Mouse (Mus musculus): ENCODE data around the gene Msl1. TPM values are rescaled to one million over a fixed set of nuclear protein-coding genes. Genes with fewer than 3 reads are reported as not detected.
A peak's percentile ranks its signal among the peaks of the same experiment; 100 is the strongest.

The Msl1 gene
- polyA plus RNA-seq, 1 experiment: 40.5 TPM

DNA sequence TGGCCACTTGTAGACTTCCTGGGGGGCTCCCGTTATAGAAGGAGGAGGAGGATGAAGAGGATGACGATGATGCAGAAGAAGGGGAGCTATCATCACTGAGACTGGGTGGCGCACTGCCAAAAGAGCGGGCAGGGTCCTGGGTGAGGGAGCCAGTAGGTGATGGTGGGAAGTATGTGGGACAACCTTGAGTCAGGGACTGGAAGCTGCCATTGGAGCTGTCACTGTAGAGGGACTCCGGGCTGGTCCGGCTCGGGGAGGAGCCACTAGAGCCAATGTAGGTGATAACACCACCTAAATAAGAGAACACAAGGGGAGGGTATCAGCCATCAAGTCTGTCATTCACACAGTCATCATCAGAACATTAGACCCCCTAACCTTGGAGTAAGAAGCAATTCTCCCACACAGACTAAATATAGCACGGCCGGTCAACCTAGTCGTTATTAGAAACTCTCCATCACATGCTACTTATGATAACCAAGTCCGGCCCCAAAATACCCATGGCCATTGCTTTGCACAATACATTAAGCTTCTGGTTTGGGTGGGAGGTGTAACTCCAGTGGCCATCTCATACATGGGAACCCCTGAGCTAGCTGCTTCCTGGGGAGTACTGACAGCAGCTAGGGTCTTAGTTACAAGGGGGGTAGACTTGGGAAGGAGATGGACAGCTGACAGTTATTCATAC lies 23.3 kb upstream of the Msl1 start:
- Histone ChIP-seq H3ac (ENCODE audit: control insufficient read depth, insufficient read length, low read depth) (no peak overlapping the region), H3K36me3 (ENCODE audit: control insufficient read depth, insufficient read depth) (peaks cover 41% of the 10 kb centered on the region), H3K27me3 (ENCODE audit: control insufficient read depth, insufficient read depth, insufficient read length) (no peaks in the 10 kb centered on the region), H3K4me3 (ENCODE audit: insufficient read depth, poor library complexity, severe bottlenecking) (no peak overlapping the region), H3K79me2 (ENCODE audit: control insufficient read depth, insufficient read depth) (peaks cover 34% of the 10 kb centered on the region), H3K79me3 (ENCODE audit: low read depth) (peaks cover 12% of the 10 kb centered on the region)
- TF ChIP-seq USF1 (IDR thresholded peaks at IDR 0.05; ENCODE audit: low read depth) (no peak), MYOG (IDR thresholded peaks at IDR 0.05; ENCODE audit: control insufficient read depth, extremely low read depth, insufficient read length) (no peak), MYOD1 (IDR thresholded peaks at IDR 0.05; ENCODE audit: control insufficient read depth, insufficient read length, low read depth) (no peak), FOSL1 (IDR thresholded peaks at IDR 0.05; ENCODE audit: insufficient read depth, low read length, poor library complexity, severe bottlenecking) (no peak), CEBPB (IDR thresholded peaks at IDR 0.05; ENCODE audit: low read depth) (no peak), MAX (IDR thresholded peaks at IDR 0.05) (no peak), CTCF (IDR thresholded peaks at IDR 0.05; ENCODE audit: control insufficient read depth, insufficient read depth, insufficient read length) (no peak)

DNA sequence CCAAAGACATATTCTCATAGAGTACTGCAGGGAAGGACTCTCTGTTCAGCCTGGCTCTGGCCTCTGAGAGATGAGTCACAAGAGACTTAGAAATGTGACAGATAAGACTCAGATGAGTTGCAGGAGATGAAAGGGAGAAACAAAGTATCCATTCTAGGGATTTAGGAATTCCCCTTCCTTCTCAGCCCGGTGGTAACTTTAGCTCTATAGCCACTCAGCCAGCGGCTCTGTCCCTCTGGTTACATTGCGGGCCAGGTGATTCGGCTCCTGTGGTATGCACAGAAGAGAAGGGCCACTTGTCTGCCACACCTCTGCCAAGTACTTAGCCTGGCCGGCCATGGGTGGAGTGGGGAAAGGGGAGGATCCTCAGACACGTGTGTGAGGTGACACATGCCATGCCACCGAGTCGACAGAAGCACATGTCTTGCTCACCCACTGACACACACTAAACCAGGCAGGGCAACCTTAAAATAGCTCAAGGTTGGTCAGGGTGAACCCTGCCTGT lies 22.6 kb upstream of the Msl1 start:
- TF ChIP-seq USF1 (IDR thresholded peaks at IDR 0.05; ENCODE audit: low read depth) (peak; percentile 29), MAX (IDR thresholded peaks at IDR 0.05) (peak; percentile 99), CEBPB (IDR thresholded peaks at IDR 0.05; ENCODE audit: low read depth) (no peak), MYOD1 (IDR thresholded peaks at IDR 0.05; ENCODE audit: control insufficient read depth, insufficient read length, low read depth) (no peak), FOSL1 (IDR thresholded peaks at IDR 0.05; ENCODE audit: insufficient read depth, low read length, poor library complexity, severe bottlenecking) (no peak), CTCF (IDR thresholded peaks at IDR 0.05; ENCODE audit: control insufficient read depth, insufficient read depth, insufficient read length) (no peak), MYOG (IDR thresholded peaks at IDR 0.05; ENCODE audit: control insufficient read depth, extremely low read depth, insufficient read length) (no peak)
- Histone ChIP-seq H3K27me3 (ENCODE audit: control insufficient read depth, insufficient read depth, insufficient read length) (no peaks in the 10 kb centered on the region), H3K36me3 (ENCODE audit: control insufficient read depth, insufficient read depth) (peaks cover 41% of the 10 kb centered on the region), H3K79me2 (ENCODE audit: control insufficient read depth, insufficient read depth) (peaks cover 40% of the 10 kb centered on the region), H3K79me3 (ENCODE audit: low read depth) (peaks cover 12% of the 10 kb centered on the region), H3ac (ENCODE audit: control insufficient read depth, insufficient read length, low read depth) (no peak overlapping the region), H3K4me3 (ENCODE audit: insufficient read depth, poor library complexity, severe bottlenecking) (no peak overlapping the region)

DNA sequence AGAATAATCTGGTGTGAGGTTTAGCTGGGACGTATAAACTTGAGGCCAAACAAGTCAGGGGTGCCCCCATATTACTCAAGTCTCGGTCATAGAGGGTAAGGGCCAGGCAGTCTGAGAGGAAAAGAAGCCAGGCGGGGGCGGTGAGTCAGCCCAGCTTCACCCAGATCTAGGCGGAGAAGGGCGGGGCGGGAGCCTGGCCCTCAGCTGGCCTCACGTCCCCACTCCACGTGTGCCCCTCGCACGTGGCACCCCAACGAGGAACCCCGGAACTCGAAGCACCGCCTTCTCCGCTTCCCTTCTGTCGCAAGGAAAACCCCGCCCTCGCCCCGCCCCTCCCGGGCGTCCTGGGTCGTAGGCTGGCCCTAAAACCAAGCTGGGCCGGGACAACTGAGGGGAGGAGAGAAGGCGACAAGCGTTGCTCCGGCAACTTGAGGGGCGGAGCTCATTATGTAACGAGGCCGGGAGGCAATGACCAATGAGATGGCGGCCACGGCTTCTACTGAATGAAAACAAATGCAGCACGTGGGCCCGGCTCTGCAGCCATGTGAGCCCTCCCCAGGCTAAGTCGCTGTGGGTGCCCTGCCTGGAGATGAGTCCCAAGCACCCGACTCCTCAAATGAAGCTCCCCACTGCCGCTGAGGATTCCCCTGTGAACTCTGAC lies 21.6 kb upstream of the Msl1 start:
- H3K79me3 ChIP-seq (ENCODE audit: low read depth): peaks cover 12% of the 10 kb centered on the region
- TF ChIP-seq MYOG (IDR thresholded peaks at IDR 0.05; ENCODE audit: control insufficient read depth, extremely low read depth, insufficient read length): no peak
- TF ChIP-seq CTCF (IDR thresholded peaks at IDR 0.05; ENCODE audit: control insufficient read depth, insufficient read depth, insufficient read length): no peak
- TF ChIP-seq FOSL1 (IDR thresholded peaks at IDR 0.05; ENCODE audit: insufficient read depth, low read length, poor library complexity, severe bottlenecking): peak; percentile 49
- no peak for TF ChIP-seq CEBPB (IDR thresholded peaks at IDR 0.05; ENCODE audit: low read depth)
- no peak for TF ChIP-seq MYOD1 (IDR thresholded peaks at IDR 0.05; ENCODE audit: control insufficient read depth, insufficient read length, low read depth)
- peak; percentile 67 for TF ChIP-seq USF1 (IDR thresholded peaks at IDR 0.05; ENCODE audit: low read depth)
- peak; percentile 95 for TF ChIP-seq MAX (IDR thresholded peaks at IDR 0.05)

DNA sequence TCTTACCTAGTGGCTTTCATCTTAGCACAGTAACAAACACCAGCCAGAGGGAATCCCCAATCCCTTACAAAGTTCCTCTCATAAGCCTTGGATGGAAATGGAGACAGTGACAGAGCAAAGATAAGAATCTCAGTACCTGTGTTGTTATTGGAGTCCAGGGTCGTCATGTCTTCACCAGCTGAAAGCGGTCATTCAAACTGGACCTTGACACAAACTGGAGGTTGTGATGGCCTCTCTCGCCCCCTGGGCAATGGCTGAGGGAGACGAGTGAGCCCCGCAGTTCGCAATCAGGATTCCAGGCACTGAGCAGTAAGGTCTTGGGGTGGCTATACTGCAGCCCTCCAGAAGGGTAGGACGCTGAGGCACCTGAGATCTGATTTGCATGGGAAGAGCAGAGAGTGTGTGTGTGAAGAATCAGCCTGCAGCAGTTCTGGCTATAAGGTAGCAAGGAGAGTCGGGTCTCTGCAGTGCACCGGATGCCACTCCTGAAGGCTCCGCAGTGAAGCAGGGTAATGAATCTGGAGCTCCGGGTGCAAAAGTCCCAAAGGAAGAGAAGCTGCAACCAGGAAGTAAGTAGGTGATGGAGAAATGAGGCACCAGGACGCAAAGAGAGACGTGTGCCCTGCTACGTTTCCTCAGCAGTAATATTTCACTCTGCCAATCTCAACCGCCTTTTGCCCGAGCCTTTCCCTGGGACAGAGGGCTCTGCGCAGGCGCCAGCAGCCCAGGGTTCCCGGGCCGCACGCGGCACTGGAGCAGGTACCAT lies 20.6 kb upstream of the Msl1 start, which contains the start of gene Nr1d1:
Nr1d1 (minus strand) TSS at position 752 of the 766 bp plus-strand sequence.
- Histone ChIP-seq H3K4me3 (ENCODE audit: insufficient read depth, poor library complexity, severe bottlenecking) (peak within 1 kb of the TSS; percentile 62), H3K36me3 (ENCODE audit: control insufficient read depth, insufficient read depth) (peaks cover 23% of the 10 kb centered on the region), H3K79me3 (ENCODE audit: low read depth) (peaks cover 12% of the 10 kb centered on the region), H3K27me3 (ENCODE audit: control insufficient read depth, insufficient read depth, insufficient read length) (no peaks in the 10 kb centered on the region), H3ac (ENCODE audit: control insufficient read depth, insufficient read length, low read depth) (peak within 1 kb of the TSS; percentile 69), H3K79me2 (ENCODE audit: control insufficient read depth, insufficient read depth) (peaks cover 40% of the 10 kb centered on the region)
- TF ChIP-seq MAX (IDR thresholded peaks at IDR 0.05) (no peak), CTCF (IDR thresholded peaks at IDR 0.05; ENCODE audit: control insufficient read depth, insufficient read depth, insufficient read length) (no peak), USF1 (IDR thresholded peaks at IDR 0.05; ENCODE audit: low read depth) (peak; percentile 37), MYOD1 (IDR thresholded peaks at IDR 0.05; ENCODE audit: control insufficient read depth, insufficient read length, low read depth) (no peak)

More for the DNA sequence above, 21.6 kb upstream of the Msl1 start:
- peaks cover 32% of the 10 kb centered on the region for H3K36me3 ChIP-seq (ENCODE audit: control insufficient read depth, insufficient read depth)
- peaks cover 40% of the 10 kb centered on the region for H3K79me2 ChIP-seq (ENCODE audit: control insufficient read depth, insufficient read depth)
- H3K27me3 ChIP-seq (ENCODE audit: control insufficient read depth, insufficient read depth, insufficient read length): no peaks in the 10 kb centered on the region
- H3K4me3 ChIP-seq (ENCODE audit: insufficient read depth, poor library complexity, severe bottlenecking): peak overlapping the region; percentile 62
- H3ac ChIP-seq (ENCODE audit: control insufficient read depth, insufficient read length, low read depth): peak overlapping the region; percentile 69

DNA sequence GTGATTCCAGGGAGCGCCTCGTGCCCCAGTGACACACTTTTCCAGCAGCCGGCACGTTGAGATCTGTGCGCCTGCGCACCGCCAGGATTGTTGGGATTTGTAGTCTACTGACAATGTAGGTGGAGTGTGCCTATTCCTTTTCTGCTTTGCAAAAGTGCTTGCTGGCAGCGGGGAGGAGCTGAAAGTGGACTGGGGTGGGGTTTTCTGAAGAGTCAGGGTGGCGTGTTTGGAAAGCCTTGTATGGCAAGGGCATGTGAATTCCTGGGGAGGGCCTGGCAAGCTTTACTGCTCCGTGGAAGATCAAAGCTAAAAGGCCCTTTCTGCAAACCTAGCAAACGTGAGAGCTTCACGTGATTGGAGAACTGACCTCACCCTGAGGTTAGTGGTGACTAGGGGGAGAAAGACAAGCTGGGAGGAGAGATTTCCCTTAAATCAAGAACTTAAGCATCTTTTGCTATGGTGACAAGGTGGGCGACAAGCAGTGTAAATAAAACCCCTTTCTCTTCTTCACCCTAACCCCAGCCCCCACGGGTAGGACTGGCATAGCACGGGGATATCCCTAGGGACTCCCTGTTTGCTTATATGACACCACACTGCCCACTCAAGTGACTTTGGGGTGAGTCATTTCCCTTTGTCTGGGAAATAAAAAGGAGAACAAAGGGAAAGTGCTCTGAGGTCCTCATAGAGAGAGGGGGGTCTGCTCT lies 19.8 kb upstream of the Msl1 start:
- Histone ChIP-seq H3K79me3 (ENCODE audit: low read depth) (peaks cover 12% of the 10 kb centered on the region), H3K4me3 (ENCODE audit: insufficient read depth, poor library complexity, severe bottlenecking) (peak overlapping the region; percentile 62), H3ac (ENCODE audit: control insufficient read depth, insufficient read length, low read depth) (no peak overlapping the region), H3K79me2 (ENCODE audit: control insufficient read depth, insufficient read depth) (peaks cover 40% of the 10 kb centered on the region), H3K27me3 (ENCODE audit: control insufficient read depth, insufficient read depth, insufficient read length) (no peaks in the 10 kb centered on the region), H3K36me3 (ENCODE audit: control insufficient read depth, insufficient read depth) (peaks cover 15% of the 10 kb centered on the region)
- TF ChIP-seq CTCF (IDR thresholded peaks at IDR 0.05; ENCODE audit: control insufficient read depth, insufficient read depth, insufficient read length): no peak
- peak; percentile 84 for TF ChIP-seq USF1 (IDR thresholded peaks at IDR 0.05; ENCODE audit: low read depth)
- peak; percentile 98 for TF ChIP-seq MAX (IDR thresholded peaks at IDR 0.05)
- TF ChIP-seq FOSL1 (IDR thresholded peaks at IDR 0.05; ENCODE audit: insufficient read depth, low read length, poor library complexity, severe bottlenecking): peak; percentile 90
